Comparison of ENCODE assay signal across 16 mouse cellular contexts in the genomic region with DNA sequence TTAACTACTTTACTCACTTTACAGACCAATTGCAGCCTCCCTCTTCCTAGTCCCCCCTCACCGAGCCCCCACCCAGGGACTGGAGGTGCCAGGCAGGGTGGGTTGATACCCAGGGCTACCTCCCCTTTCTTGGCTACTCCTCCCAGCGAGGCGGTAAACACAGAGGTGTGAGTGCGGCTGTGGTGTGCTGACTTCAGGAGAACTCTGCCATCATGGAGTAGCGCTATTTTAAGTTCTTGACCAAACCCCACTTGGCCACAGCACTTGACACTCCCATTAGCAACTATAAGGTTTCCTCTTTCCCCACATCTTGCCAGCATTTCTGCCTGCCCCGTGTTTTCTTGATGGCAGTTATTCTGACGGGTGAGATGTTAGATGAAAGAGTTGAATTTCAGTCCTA. TPM values are rescaled to one million over a fixed set of nuclear protein-coding genes. Genes with fewer than 3 reads are reported as not detected.
DNase-seq lines count a peak whose midpoint lies in the region; ATAC-seq lines count a peak whose summit lies in the region.
"Had no signal": no experiment of that assay in that cellular context is flagged by ENCODE, and none has a peak within 500 bp of the region (broad histone marks: within the 10 kb centered on the region; RNA-seq: fewer than 3 reads in every experiment).

No protein-coding gene starts in this region.

- H3K4me2 ChIP-seq in heart, embryonic 16.5 days (ENCODE audit: low read depth, low read length): peak overlapping the region; percentile 34; the same call in 1 of the 2 replicates
- no peak overlapping the region for H3K4me2 ChIP-seq in forebrain, embryonic 13.5 days
- H3K4me2 ChIP-seq: embryonic facial prominence, embryonic 13.5 days; hindbrain, embryonic 15.5 days had no signal

- ATAC-seq in heart, embryonic 16.5 days (replicated peaks; ENCODE audit: extremely low read depth, insufficient read depth, low FRiP score): 0 out of 2 replicates have a peak, but pooled peaks have one; percentile 32
- no peak for ATAC-seq in forebrain, embryonic 13.5 days
- ATAC-seq: intestine, embryonic 16.5 days had no signal

- no peak overlapping the region for H3K9ac ChIP-seq in heart, embryonic 16.5 days (ENCODE audit: low read length)
- no peak overlapping the region for H3K9ac ChIP-seq in forebrain, embryonic 13.5 days
- H3K9ac ChIP-seq: embryonic facial prominence, embryonic 13.5 days; hindbrain, embryonic 15.5 days; liver, embryonic 14.5 days had no signal

- H3K27me3 ChIP-seq in heart, embryonic 16.5 days (ENCODE audit: control insufficient read depth, insufficient read depth, low read length): no peaks in the 10 kb centered on the region
- H3K27me3 ChIP-seq in forebrain, embryonic 13.5 days: no peaks in the 10 kb centered on the region
- H3K27me3 ChIP-seq: embryonic facial prominence, embryonic 13.5 days; hindbrain, embryonic 15.5 days had no signal

- intact Hi-C loops in heart, postnatal 25 days (cut with DNase I): no loop called here

- peak; percentile 7 to 17 for DNase-seq in cerebellum, postnatal 14 days
- no peak for DNase-seq in cerebellum, adult 9-11 months
- no peak for DNase-seq in heart, postnatal 25 days (ENCODE audit: low spot score)
- peak; percentile 5 for DNase-seq in 3134 (ENCODE audit: extremely low read depth, insufficient read length, low spot score)
- DNase-seq in gastrocnemius, postnatal 25 days: peak; percentile 28
- no peak for DNase-seq in natural killer cell, adult 2 months (ENCODE audit: low spot score in 2 of 2)
- DNase-seq: adrenal gland, adult 8-10 months; B cell, adult 2 months had no signal

- H3K36me3 ChIP-seq in heart, embryonic 16.5 days (ENCODE audit: control insufficient read depth, insufficient read depth): no peaks in the 10 kb centered on the region
- no peaks in the 10 kb centered on the region for H3K36me3 ChIP-seq in forebrain, embryonic 13.5 days (ENCODE audit: poor library complexity, severe bottlenecking)
- H3K36me3 ChIP-seq: embryonic facial prominence, embryonic 13.5 days; hindbrain, embryonic 15.5 days had no signal

- no peak overlapping the region for H3K4me3 ChIP-seq in heart, embryonic 16.5 days (ENCODE audit: low read length)
- no peak overlapping the region for H3K4me3 ChIP-seq in forebrain, embryonic 13.5 days
- H3K4me3 ChIP-seq: embryonic facial prominence, embryonic 13.5 days; forebrain, embryonic 10.5 days; hindbrain, embryonic 15.5 days had no signal

- H3K9me3 ChIP-seq in heart, embryonic 16.5 days (replicated peaks; ENCODE audit: control insufficient read depth, low read length): no peaks in the 10 kb centered on the region
- H3K9me3 ChIP-seq in forebrain, embryonic 13.5 days (replicated peaks): no peaks in the 10 kb centered on the region
- H3K9me3 ChIP-seq: embryonic facial prominence, embryonic 13.5 days; forebrain, embryonic 10.5 days; hindbrain, embryonic 15.5 days had no signal

- H3K4me1 ChIP-seq in heart, embryonic 16.5 days (ENCODE audit: control insufficient read depth, insufficient read depth, low read length): peaks cover 9% of the 10 kb centered on the region; the same call in 1 of the 2 replicates
- no peaks in the 10 kb centered on the region for H3K4me1 ChIP-seq in forebrain, embryonic 13.5 days
- H3K4me1 ChIP-seq: embryonic facial prominence, embryonic 13.5 days; forebrain, embryonic 10.5 days; hindbrain, embryonic 15.5 days had no signal

- H3K27ac ChIP-seq in heart, embryonic 16.5 days (ENCODE audit: low read length): no peak overlapping the region
- H3K27ac ChIP-seq in forebrain, embryonic 13.5 days: no peak overlapping the region
- H3K27ac ChIP-seq: embryonic facial prominence, embryonic 13.5 days; forebrain, embryonic 10.5 days; hindbrain, embryonic 15.5 days; kidney, postnatal 0 days; liver, embryonic 14.5 days had no signal

- 46% methylated on average over 7 of the region's 7 CpGs for whole genome bisulfite sequencing in heart, embryonic 16.5 days
- WGBS in forebrain, embryonic 13.5 days: 92% methylated on average over 7 of the region's 7 CpGs

RNA-seq across cellular contexts. Expression of a gene that starts 52.2 kb away (rescaled TPM):
- 30.4 and 31.7 TPM in 2 replicates for polyA plus RNA-seq in heart, embryonic 16.5 days (2015; fragmentation: Nextera tagmentation; extraction: Ambion mirVana)
- total RNA-seq in heart, postnatal 25 days (2021): 10 to 100 TPM; 22.9 to 24.8 TPM
- total RNA-seq in gastrocnemius, postnatal 25 days (2021): 10 to 100 TPM; 14.2 to 15.9 TPM
- 49.1 and 52.6 TPM in 2 replicates for polyA plus RNA-seq in forebrain, embryonic 13.5 days (2015; fragmentation: Nextera tagmentation; extraction: Ambion mirVana)

Comparison
In these comparisons a context has a peak if more than half of its experiments do, and no peak if none do; other contexts are left out.
1. DNase-seq: peak in cerebellum, postnatal 14 days (2 of 2), 3134 (single experiment) and gastrocnemius, postnatal 25 days (single experiment); none in cerebellum, adult 9-11 months (single experiment), heart, postnatal 25 days (single experiment) and natural killer cell, adult 2 months (0 of 2).